Mouse (Mus musculus): ENCODE measurements around the gene Adprhl1. TPM values are rescaled to one million over a fixed set of nuclear protein-coding genes. Genes with fewer than 3 reads are reported as not detected.

Gene Adprhl1
- polyA plus RNA-seq, 1 experiment, result not detected

DNA sequence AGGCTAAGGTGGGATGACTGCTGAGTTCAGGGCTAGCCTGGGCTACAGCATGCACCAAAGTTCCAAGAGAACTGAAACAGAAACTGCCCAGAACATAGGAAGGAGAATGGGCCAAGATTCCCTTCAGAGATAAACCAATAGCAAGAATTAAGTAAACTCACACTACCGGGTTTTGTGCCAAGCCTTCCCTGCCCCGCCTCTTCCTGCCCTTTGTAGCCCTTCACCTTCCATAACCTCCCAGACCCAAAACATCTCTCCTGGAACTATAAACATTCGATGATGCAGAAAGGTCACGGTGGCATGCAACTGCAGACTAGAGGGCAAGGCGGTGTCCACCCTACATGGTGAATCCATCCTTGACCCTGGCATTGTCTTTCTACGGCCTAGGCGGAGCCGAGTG is 63.7 kb downstream of the Adprhl1 start:
- H3K4me3 ChIP-seq (replicated peaks), result no peak overlapping the region
- H3K4me1 ChIP-seq (ENCODE audit: control insufficient read depth), result peaks cover 11% of the 10 kb centered on the region
- no peaks in the 10 kb centered on the region for H3K27me3 ChIP-seq (ENCODE audit: control insufficient read depth)
- H3K36me3 ChIP-seq (ENCODE audit: control insufficient read depth), result peaks cover 40% of the 10 kb centered on the region
- H3K9me3 ChIP-seq (ENCODE audit: control insufficient read depth, low read length), result no peaks in the 10 kb centered on the region
- TF ChIP-seq TAL1 (IDR thresholded peaks at IDR 0.05; ENCODE audit: low read length), result no peak
- 0 out of 2 replicates have a peak, but pooled peaks have one; percentile 12 for TF ChIP-seq GATA1 (IDR thresholded peaks at IDR 0.05; ENCODE audit: low read length)

GRCm38 (mm10) chr8:13188857-13189256 is 65.1 kb downstream of the Adprhl1 start:
- Histone ChIP-seq H3K9me3 (ENCODE audit: control insufficient read depth, low read length) (no peaks in the 10 kb centered on the region), H3K4me3 (replicated peaks) (no peak overlapping the region), H3K27me3 (ENCODE audit: control insufficient read depth) (no peaks in the 10 kb centered on the region), H3K36me3 (ENCODE audit: control insufficient read depth) (peaks cover 51% of the 10 kb centered on the region), H3K4me1 (ENCODE audit: control insufficient read depth) (peaks cover 11% of the 10 kb centered on the region)
- TF ChIP-seq TAL1 (IDR thresholded peaks at IDR 0.05; ENCODE audit: low read length), result no peak
- TF ChIP-seq GATA1 (IDR thresholded peaks at IDR 0.05; ENCODE audit: low read length), result no peak

DNA sequence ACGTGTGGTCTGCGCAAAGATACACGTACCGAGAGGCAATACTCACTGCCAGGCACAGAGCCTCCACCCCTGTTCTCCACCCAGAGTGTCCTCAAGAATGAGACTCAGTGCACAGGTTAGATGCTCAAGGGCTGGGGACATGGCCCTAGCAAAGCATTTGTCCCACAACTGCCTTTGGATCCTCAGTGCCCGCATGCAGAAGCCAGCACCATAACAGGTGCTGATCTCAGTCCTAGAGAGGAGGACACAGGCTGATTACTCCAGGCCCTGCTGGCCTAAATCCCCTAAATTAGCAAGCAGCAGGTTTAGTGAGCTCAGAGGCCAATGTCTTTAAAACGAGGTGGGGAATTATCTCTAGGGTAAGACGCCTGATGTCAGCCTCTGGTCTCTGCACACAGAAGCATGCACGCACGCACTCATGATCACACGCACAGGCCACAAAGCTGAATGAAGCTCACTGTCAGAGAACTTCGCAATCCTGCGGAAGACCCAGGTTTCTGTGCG is 65.9 kb downstream of the Adprhl1 start:
- no peak overlapping the region for H3K4me3 ChIP-seq (replicated peaks)
- H3K4me1 ChIP-seq (ENCODE audit: control insufficient read depth), result peaks cover 6% of the 10 kb centered on the region
- no peak for TF ChIP-seq GATA1 (IDR thresholded peaks at IDR 0.05; ENCODE audit: low read length)
- TF ChIP-seq TAL1 (IDR thresholded peaks at IDR 0.05; ENCODE audit: low read length), result no peak
- no peaks in the 10 kb centered on the region for H3K9me3 ChIP-seq (ENCODE audit: control insufficient read depth, low read length)
- peaks cover 56% of the 10 kb centered on the region for H3K36me3 ChIP-seq (ENCODE audit: control insufficient read depth)
- no peaks in the 10 kb centered on the region for H3K27me3 ChIP-seq (ENCODE audit: control insufficient read depth)

DNA sequence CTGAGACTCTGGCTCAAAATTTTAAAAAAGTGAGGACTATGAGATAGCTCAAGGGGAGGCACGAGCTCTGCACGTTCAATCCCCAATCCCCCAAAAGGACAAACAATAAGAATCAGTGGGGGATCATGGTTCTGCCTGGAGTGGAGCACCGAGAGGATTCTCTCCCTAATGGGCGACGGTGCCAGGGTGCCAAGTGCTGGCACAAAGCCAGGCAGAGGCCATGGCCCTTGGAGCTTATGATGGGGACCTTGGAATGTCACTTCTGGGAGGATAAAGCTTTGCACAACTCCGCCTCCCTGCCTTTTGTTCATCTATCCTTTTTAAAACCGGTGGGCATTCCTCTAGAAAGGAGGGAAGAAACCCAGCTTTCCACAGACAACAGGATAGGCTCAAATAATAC is 66.3 kb downstream of the Adprhl1 start:
- Histone ChIP-seq H3K4me1 (ENCODE audit: control insufficient read depth) (peaks cover 6% of the 10 kb centered on the region), H3K9me3 (ENCODE audit: control insufficient read depth, low read length) (no peaks in the 10 kb centered on the region), H3K4me3 (replicated peaks) (no peak overlapping the region), H3K36me3 (ENCODE audit: control insufficient read depth) (peaks cover 56% of the 10 kb centered on the region), H3K27me3 (ENCODE audit: control insufficient read depth) (no peaks in the 10 kb centered on the region)
- TF ChIP-seq TAL1 (IDR thresholded peaks at IDR 0.05; ENCODE audit: low read length) (no peak), GATA1 (IDR thresholded peaks at IDR 0.05; ENCODE audit: low read length) (no peak)

DNA sequence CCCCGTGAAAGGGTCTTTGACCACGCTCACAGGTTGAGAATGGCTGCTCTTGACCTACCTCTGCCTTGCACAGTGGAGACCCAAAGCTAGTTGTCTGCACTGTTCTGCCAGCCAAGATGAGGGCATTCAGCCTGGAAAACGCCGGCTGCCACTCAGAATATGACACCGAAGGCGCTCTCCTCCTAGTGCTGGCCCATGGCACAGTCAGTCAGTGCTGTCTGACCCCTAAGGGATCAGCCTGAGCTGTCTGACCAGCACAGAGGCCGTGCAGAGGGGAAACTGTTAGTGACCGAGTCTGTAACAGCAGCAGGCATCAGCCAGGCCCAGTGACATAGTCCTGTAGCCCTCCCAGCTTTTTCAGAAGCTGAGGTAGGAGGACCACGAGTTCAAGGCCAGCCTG is 66.7 kb downstream of the Adprhl1 start:
- H3K27me3 ChIP-seq (ENCODE audit: control insufficient read depth), result no peaks in the 10 kb centered on the region
- H3K36me3 ChIP-seq (ENCODE audit: control insufficient read depth), result peaks cover 58% of the 10 kb centered on the region
- H3K9me3 ChIP-seq (ENCODE audit: control insufficient read depth, low read length), result no peaks in the 10 kb centered on the region
- no peak overlapping the region for H3K4me3 ChIP-seq (replicated peaks)
- no peak for TF ChIP-seq GATA1 (IDR thresholded peaks at IDR 0.05; ENCODE audit: low read length)
- no peak for TF ChIP-seq TAL1 (IDR thresholded peaks at IDR 0.05; ENCODE audit: low read length)
- H3K4me1 ChIP-seq (ENCODE audit: control insufficient read depth), result peaks cover 9% of the 10 kb centered on the region

GRCm38 (mm10) chr8:13186819-13187218 is 67.1 kb downstream of the Adprhl1 start:
- no peak for TF ChIP-seq GATA1 (IDR thresholded peaks at IDR 0.05; ENCODE audit: low read length)
- H3K4me3 ChIP-seq (replicated peaks), result no peak overlapping the region
- H3K36me3 ChIP-seq (ENCODE audit: control insufficient read depth), result peaks cover 56% of the 10 kb centered on the region
- H3K27me3 ChIP-seq (ENCODE audit: control insufficient read depth), result no peaks in the 10 kb centered on the region
- H3K4me1 ChIP-seq (ENCODE audit: control insufficient read depth), result peaks cover 13% of the 10 kb centered on the region
- no peaks in the 10 kb centered on the region for H3K9me3 ChIP-seq (ENCODE audit: control insufficient read depth, low read length)

DNA sequence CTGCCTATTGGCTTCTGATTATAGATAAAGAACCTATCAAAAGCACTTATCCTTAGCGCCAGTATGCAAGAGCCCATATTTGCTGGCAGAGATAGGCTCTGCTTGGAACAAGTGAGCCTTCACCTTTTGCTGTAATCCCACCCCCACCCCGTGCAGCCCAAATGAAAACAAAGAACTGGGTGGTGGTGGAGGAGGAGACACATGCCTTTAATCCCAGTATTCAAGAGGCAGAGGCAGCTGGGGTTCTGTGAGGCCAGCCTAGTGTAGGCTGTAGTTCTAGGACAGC is 72.3 kb downstream of the Adprhl1 start:
- H3K27me3 ChIP-seq (ENCODE audit: control insufficient read depth), result no peaks in the 10 kb centered on the region
- peaks cover 19% of the 10 kb centered on the region for H3K4me1 ChIP-seq (ENCODE audit: control insufficient read depth)
- no peak overlapping the region for H3K4me3 ChIP-seq (replicated peaks)
- H3K9me3 ChIP-seq (ENCODE audit: control insufficient read depth, low read length), result no peaks in the 10 kb centered on the region
- TF ChIP-seq TAL1 (IDR thresholded peaks at IDR 0.05; ENCODE audit: low read length) (no peak), GATA1 (IDR thresholded peaks at IDR 0.05; ENCODE audit: low read length) (no peak)
- peaks cover 59% of the 10 kb centered on the region for H3K36me3 ChIP-seq (ENCODE audit: control insufficient read depth)

DNA sequence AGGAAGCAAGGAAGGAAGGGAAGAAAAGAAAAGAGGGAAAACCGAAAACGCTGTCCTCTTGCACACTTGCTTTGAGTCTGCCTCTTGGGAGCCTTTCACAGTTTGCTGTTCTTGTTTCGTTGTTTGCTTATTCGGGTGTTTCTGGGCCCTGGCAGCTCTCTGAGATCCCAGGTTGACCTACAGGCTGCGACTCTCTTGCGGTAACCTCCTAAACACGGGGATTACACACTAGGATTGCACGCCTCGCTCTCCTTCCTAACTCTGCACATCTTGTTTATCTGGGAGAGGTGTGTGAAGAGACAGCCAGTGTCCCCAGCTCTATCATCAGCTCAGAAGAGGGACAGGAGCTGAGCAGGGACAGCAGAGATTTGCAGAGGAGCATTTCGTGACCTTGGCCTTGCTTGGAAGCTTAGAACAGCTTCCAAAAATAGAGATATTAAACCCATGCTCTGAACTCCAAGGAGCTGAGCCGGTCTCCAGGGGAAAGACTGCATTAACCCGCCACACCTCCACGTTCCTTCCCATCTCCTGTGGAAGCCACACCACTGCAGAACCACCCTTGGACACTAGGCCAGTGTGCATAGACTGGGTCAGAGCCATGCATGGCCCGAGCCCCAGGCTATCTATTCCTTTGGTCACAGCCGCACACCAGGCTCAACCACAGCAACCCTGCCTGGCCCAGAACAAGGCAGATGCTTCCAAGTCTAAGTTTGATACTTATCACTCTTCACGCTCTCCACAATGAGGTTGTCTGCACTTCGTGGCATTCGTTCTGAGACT is 72.9 kb downstream of the Adprhl1 start:
- no peak for TF ChIP-seq GATA1 (IDR thresholded peaks at IDR 0.05; ENCODE audit: low read length)
- no peak for TF ChIP-seq TAL1 (IDR thresholded peaks at IDR 0.05; ENCODE audit: low read length)
- Histone ChIP-seq H3K4me3 (replicated peaks) (no peak overlapping the region), H3K9me3 (ENCODE audit: control insufficient read depth, low read length) (no peaks in the 10 kb centered on the region), H3K27me3 (ENCODE audit: control insufficient read depth) (no peaks in the 10 kb centered on the region), H3K36me3 (ENCODE audit: control insufficient read depth) (peaks cover 61% of the 10 kb centered on the region), H3K4me1 (ENCODE audit: control insufficient read depth) (peaks cover 19% of the 10 kb centered on the region)

DNA sequence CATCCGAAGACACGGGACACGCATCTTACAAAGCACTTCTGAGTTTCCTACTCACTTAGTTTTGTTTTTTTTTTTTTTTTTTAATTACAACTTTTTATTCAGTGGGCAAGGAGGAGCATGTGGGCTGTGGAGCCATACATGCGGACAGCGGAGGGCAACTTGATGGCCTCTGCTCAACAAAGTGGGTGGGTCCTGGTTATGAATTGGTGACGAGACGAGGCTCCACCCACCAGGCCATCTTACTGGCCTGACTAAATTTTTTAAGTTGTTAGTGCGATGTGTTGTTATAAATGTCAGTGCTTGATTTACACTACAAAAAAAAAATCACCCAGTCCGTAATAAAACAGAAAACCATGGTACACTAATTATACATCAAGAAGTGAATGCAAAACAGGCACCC is 73.6 kb downstream of the Adprhl1 start:
- TF ChIP-seq GATA1 (IDR thresholded peaks at IDR 0.05; ENCODE audit: low read length), result no peak
- TF ChIP-seq TAL1 (IDR thresholded peaks at IDR 0.05; ENCODE audit: low read length), result no peak
- Histone ChIP-seq H3K27me3 (ENCODE audit: control insufficient read depth) (no peaks in the 10 kb centered on the region), H3K4me3 (replicated peaks) (no peak overlapping the region), H3K4me1 (ENCODE audit: control insufficient read depth) (peaks cover 19% of the 10 kb centered on the region), H3K36me3 (ENCODE audit: control insufficient read depth) (peaks cover 62% of the 10 kb centered on the region), H3K9me3 (ENCODE audit: control insufficient read depth, low read length) (no peaks in the 10 kb centered on the region)

- peaks cover 63% of the 10 kb centered on the region for H3K36me3 ChIP-seq (ENCODE audit: control insufficient read depth)
- no peak overlapping the region for H3K4me3 ChIP-seq (replicated peaks)
- peaks cover 19% of the 10 kb centered on the region for H3K4me1 ChIP-seq (ENCODE audit: control insufficient read depth)
- H3K9me3 ChIP-seq (ENCODE audit: control insufficient read depth, low read length), result no peaks in the 10 kb centered on the region
- no peaks in the 10 kb centered on the region for H3K27me3 ChIP-seq (ENCODE audit: control insufficient read depth)
- TF ChIP-seq TAL1 (IDR thresholded peaks at IDR 0.05; ENCODE audit: low read length) (no peak), GATA1 (IDR thresholded peaks at IDR 0.05; ENCODE audit: low read length) (no peak)
Measured at GRCm38 (mm10) chr8:13179948-13180347, 74.0 kb downstream of the Adprhl1 start.

All from erythroblast, embryonic 14.5 days (primary cell).